Mouse (Mus musculus) adrenal gland, adult 8-10 months (tissue): ENCODE results near the gene Smim24. TPM values are rescaled to one million over a fixed set of nuclear protein-coding genes. Genes with fewer than 3 reads are reported as not detected.

ENCODE experiments used
- DNase-seq: peaks from one replicate; pipeline ENCODE4 v3.0.0; 2022
- microRNA-seq, 2 experiments: library from miRNA; unstranded; fragments of <30 nt; microRNA quantifications; one replicate each; pipeline ENCODE4 v1.2.0; 2022
- total RNA-seq, 4 experiments: library from RNA; stranded (reverse); gene quantifications; 2 replicates each; pipeline ENCODE4 v1.2.4; 2022

Gene Smim24
- total RNA-seq, 4 experiments from 2014 or later: 0.78 to 2.0 (median 0.96) TPM

GRCm38 (mm10) chr10:81441019-81441418 is 48.2 kb downstream of the Smim24 start:
- no peak for DNase-seq

Small RNA genes lying within 50 kb of the gene (microRNA-seq; reads per million reads assigned to microRNA genes)
- gene Mir1191b (0.18 to 0.34 reads per million in 2 experiments), gene Mir6913 (0 to 0.17 reads per million in 2 experiments)

Other genes with a start within 250 kb of the Smim24 start
- 10 to 100 TPM; 22.8 to 32.5 (median 30.1) TPM for gene Pias4, start 225.1 kb upstream of the Smim24 start, total RNA-seq
- gene Eef2, start 216.4 kb upstream of the Smim24 start, total RNA-seq: 1,000 to 10,000 TPM; 1,447 to 1,655 (median 1,598) TPM
- gene Dapk3, start 210.0 kb upstream of the Smim24 start, total RNA-seq: 10 to 100 TPM; 67.7 to 88.0 (median 81.8) TPM
- not detected for gene 4930442H23Rik, start 209.2 kb upstream of the Smim24 start, total RNA-seq
- gene Nmrk2, start 191.0 kb upstream of the Smim24 start, total RNA-seq: not detected
- gene Atcay, start 162.2 kb upstream of the Smim24 start, total RNA-seq: 1 to 10 TPM; 3.8 to 6.4 (median 4.4) TPM
- 10 to 100 TPM; 27.6 to 35.6 (median 30.0) TPM for gene Zfr2, start 159.9 kb upstream of the Smim24 start, total RNA-seq
- 1 to 10 TPM in 3 of 4 experiments, under 1 TPM in 1; 0.67 to 2.1 (median 1.5) TPM for gene Matk, start 140.1 kb upstream of the Smim24 start, total RNA-seq
- 100 to 1,000 TPM; 100 to 139 (median 113) TPM for gene Mrpl54, start 126.1 kb upstream of the Smim24 start, total RNA-seq
- 10 to 100 TPM; 61.9 to 72.3 (median 66.4) TPM for gene Apba3, start 126.1 kb upstream of the Smim24 start, total RNA-seq
- gene Tjp3, start 101.5 kb upstream of the Smim24 start, total RNA-seq: under 1 TPM; 0.22 to 0.81 (median 0.29) TPM
- gene Pip5k1c, start 100.1 kb upstream of the Smim24 start, total RNA-seq: 10 to 100 TPM; 42.6 to 61.1 (median 53.3) TPM
- 10 to 100 TPM; 37.7 to 47.5 (median 42.5) TPM for gene Cactin, start 71.9 kb upstream of the Smim24 start, total RNA-seq
- gene Tbxa2r, start 64.3 kb upstream of the Smim24 start, total RNA-seq: 10 to 100 TPM; 35.6 to 52.1 (median 42.0) TPM
- gene Gipc3, start 49.8 kb upstream of the Smim24 start, total RNA-seq: 10 to 100 TPM in 2 of 4 experiments, 1 to 10 TPM in 2; 3.7 to 17.7 (median 9.3) TPM
- 100 to 1,000 TPM in 3 of 4 experiments, 10 to 100 TPM in 1; 94.2 to 121 (median 112) TPM for gene Hmg20b, start 42.6 kb upstream of the Smim24 start, total RNA-seq
- gene Mfsd12, start 35.6 kb upstream of the Smim24 start, total RNA-seq: 10 to 100 TPM; 18.3 to 25.7 (median 22.0) TPM
- gene 4930404N11Rik, start 27.2 kb upstream of the Smim24 start, total RNA-seq: 1 to 10 TPM; 1.6 to 5.3 (median 2.4) TPM
- 10 to 100 TPM; 47.1 to 52.7 (median 49.9) TPM for gene Fzr1, start 14.5 kb upstream of the Smim24 start, total RNA-seq
- 10 to 100 TPM; 49.8 to 60.2 (median 55.0) TPM for gene Dohh, start 8.6 kb upstream of the Smim24 start, total RNA-seq
- gene Gm48551, start 8.6 kb upstream of the Smim24 start, total RNA-seq: 1 to 10 TPM in 2 of 4 experiments, under 1 TPM in 2; 0.65 to 2.9 (median 1.0) TPM
- gene Gm48552, start 4.0 kb upstream of the Smim24 start, total RNA-seq: 1 to 10 TPM; 2.0 to 4.2 (median 2.6) TPM
- 100 to 1,000 TPM; 113 to 191 (median 144) TPM for gene Nfic, start 62.6 kb downstream of the Smim24 start, total RNA-seq
- 1 to 10 TPM in 3 of 4 experiments, under 1 TPM in 1; 0.17 to 2.5 (median 1.7) TPM for gene Celf5, start 89.7 kb downstream of the Smim24 start, total RNA-seq
- 100 to 1,000 TPM; 115 to 136 (median 123) TPM for gene Ncln, start 103.3 kb downstream of the Smim24 start, total RNA-seq
- 1 to 10 TPM in 2 of 4 experiments, under 1 TPM in 2; 0.56 to 1.7 (median 0.92) TPM for gene S1pr4, start 107.1 kb downstream of the Smim24 start, total RNA-seq
- 1 to 10 TPM in 3 of 4 experiments, under 1 TPM in 1; 0.70 to 2.2 (median 1.6) TPM for gene Gna15, start 131.2 kb downstream of the Smim24 start, total RNA-seq
- gene Gna11, start 152.1 kb downstream of the Smim24 start, total RNA-seq: 100 to 1,000 TPM in 2 of 4 experiments, 10 to 100 TPM in 2; 90.2 to 105 (median 98.1) TPM
- 1,000 to 10,000 TPM in 3 of 4 experiments, 100 to 1,000 TPM in 1; 989 to 1,424 (median 1,166) TPM for gene Aes, start 166.4 kb downstream of the Smim24 start, total RNA-seq
- 100 to 1,000 TPM in 2 of 4 experiments, 10 to 100 TPM in 2; 50.6 to 211 (median 117) TPM for gene Tle2, start 181.5 kb downstream of the Smim24 start, total RNA-seq
- gene Tle6, start 208.0 kb downstream of the Smim24 start, total RNA-seq: 100 to 1,000 TPM in 2 of 4 experiments, 10 to 100 TPM in 2; 32.2 to 138 (median 85.6) TPM
- 1 to 10 TPM; 1.2 to 1.7 (median 1.3) TPM for gene BC025920, start 213.2 kb downstream of the Smim24 start, total RNA-seq
- gene Sirt6, start 234.7 kb downstream of the Smim24 start, total RNA-seq: 10 to 100 TPM; 14.7 to 34.5 (median 26.5) TPM
- gene Ankrd24, start 235.5 kb downstream of the Smim24 start, total RNA-seq: 10 to 100 TPM; 24.6 to 58.2 (median 46.7) TPM